Mouse (Mus musculus): Measurements from ENCODE around the gene Tpte. TPM values are rescaled to one million over a fixed set of nuclear protein-coding genes. Genes with fewer than 3 reads are reported as not detected.

Tpte gene
- 0.09 TPM in 1 of 2 replicates, not detected in the other for polyA plus RNA-seq (2015; fragmentation: Nextera tagmentation; extraction: Ambion mirVana)

DNA sequence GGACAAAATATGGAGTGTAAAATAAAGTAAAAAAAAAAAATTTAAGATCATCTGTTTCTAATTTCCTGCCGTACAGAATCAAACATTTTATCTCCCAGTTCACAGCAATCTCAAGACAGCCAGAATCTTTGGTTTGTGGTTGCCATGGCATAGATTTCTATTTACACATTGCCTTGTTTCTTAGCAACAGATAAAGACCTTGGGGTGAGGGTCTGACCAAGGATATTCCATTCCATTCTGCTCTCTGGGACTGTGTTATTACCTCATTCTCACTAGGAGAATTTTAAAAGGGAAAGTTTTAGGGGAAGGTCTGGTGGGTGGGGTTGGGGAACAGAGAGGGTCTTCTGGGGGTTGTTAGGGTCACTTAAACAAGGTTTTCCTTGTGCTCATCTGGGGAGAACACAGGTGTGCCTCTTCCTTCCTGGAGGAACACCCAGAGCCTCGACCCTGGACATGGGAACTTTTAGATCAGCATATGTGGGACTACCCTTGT is at the start of gene Tpte:
Gene Tpte (plus strand): TSS at position 443 of the 493 bp plus-strand sequence.

DNA sequence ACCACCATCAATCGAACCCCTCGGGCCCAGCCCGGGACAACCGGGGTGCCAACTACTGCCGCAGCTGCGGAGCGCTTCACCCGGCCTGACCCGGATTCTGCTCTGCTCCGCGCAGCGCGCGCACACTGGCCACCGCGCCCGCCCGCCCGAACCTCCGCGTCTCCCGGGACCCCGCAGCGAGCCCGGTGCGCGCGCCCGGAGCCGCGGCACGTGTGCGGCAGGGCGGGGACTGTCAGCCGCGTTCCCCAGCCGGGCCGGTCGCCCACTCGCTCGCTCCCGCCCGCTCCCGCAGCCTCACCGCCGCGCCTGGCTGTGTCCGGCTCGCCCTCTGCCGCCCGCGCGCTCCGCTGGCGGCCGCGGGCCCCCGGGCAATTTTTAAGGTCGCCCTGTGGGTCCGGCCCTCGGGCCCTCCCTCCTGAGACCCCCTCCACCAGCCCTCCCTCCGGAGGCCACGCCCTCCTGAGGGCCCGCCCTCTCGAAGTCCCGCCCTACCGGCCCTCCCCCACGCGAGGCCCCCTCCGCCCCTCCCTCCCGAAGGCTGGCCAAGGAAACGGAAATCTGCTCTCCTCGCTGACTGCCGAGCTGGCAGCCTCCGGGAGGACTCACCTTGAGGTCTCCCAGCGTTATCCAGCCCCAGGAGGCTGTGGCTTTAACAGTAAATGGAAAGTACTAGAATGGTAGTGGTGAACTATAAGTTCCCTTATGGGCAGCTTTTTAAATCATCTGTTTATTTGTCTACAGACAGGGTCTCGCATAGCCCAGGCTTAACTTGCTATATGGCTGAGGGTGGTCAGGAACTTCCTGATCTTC is 115.1 kb downstream of the Tpte start, which contains the start of gene Slc25a15:
Gene Slc25a15 (minus strand): TSS at position 456 of the 810 bp plus-strand sequence.

DNA sequence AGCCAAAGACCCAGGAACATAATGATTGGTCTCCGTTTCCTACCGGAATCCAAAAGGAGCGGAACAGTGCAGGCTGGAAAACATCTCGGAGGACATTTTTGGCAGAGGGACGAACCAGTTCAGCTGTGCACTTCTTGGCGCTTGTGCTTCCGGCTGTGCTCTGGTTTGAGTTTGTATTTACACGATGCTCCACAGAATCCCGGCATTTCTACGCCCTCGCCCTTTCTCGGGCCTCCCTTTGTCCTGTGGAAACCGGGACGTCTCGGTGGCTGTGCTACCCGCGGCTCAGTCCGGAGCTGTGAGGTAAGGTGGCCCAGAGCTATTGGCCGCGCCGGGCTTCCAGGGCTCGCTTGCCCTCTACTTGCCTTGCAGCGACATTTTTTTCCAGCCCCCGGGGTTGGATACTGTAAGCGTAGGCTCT is 128.1 kb downstream of the Tpte start, which contains the start of gene Mrps31:
Gene Mrps31 (plus strand): TSS at position 80 of the 421 bp plus-strand sequence.

Other genes with a start within 250 kb of the Tpte start
- gene Atp7b, start 223.1 kb upstream of the Tpte start, polyA plus RNA-seq (2015; fragmentation: Nextera tagmentation; extraction: Ambion mirVana), result 0.05 TPM in 2 replicates
- gene Alg11, start 222.7 kb upstream of the Tpte start, polyA plus RNA-seq (2015; fragmentation: Nextera tagmentation; extraction: Ambion mirVana), result 10.0 and 10.5 TPM in 2 replicates
- 0.06 and 0.09 TPM in 2 replicates for gene Nek5, start 158.4 kb upstream of the Tpte start, polyA plus RNA-seq (2015; fragmentation: Nextera tagmentation; extraction: Ambion mirVana)
- 2.3 and 2.9 TPM in 2 replicates for gene Nek3, start 117.0 kb upstream of the Tpte start, polyA plus RNA-seq (2015; fragmentation: Nextera tagmentation; extraction: Ambion mirVana)
- gene Ckap2, start 97.6 kb upstream of the Tpte start, polyA plus RNA-seq (2015; fragmentation: Nextera tagmentation; extraction: Ambion mirVana), result 13.8 and 14.7 TPM in 2 replicates
- gene Vps36, start 90.6 kb upstream of the Tpte start, polyA plus RNA-seq (2015; fragmentation: Nextera tagmentation; extraction: Ambion mirVana), result 18.6 and 22.3 TPM in 2 replicates
- 7.3 and 7.5 TPM in 2 replicates for gene Thsd1, start 56.1 kb upstream of the Tpte start, polyA plus RNA-seq (2015; fragmentation: Nextera tagmentation; extraction: Ambion mirVana)
- gene Slc25a15, start 115.2 kb downstream of the Tpte start, polyA plus RNA-seq (2015; fragmentation: Nextera tagmentation; extraction: Ambion mirVana), result 9.9 and 10.3 TPM in 2 replicates
- gene Mrps31, start 127.9 kb downstream of the Tpte start, polyA plus RNA-seq (2015; fragmentation: Nextera tagmentation; extraction: Ambion mirVana), result 52.8 and 54.1 TPM in 2 replicates

Data from skeletal muscle tissue, postnatal 0 days (tissue).